39 mouse cellular contexts compared by ENCODE assay signal in the genomic region with DNA sequence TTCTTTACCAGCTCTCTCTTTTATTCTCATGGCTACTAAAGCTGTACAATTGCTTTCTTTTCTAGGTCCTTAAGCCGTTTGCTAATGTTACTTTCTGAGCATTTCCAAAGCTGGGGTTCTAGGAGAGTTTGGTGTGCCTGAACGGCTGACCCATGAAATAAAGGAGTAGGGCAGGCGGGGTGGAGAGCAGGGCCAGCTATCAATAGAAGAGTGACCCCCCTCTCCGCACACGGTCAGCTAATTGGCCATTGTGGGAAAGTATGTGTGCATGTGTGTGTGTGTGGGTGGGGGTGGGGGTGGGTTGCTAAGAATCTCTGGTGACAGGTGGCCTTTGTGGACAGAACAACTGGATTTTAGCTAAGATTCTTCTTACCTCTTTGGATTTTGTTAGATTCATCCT. TPM values are rescaled to one million over a fixed set of nuclear protein-coding genes. Genes with fewer than 3 reads are reported as not detected.
A peak's percentile ranks its signal among the peaks of the same experiment; 100 is the strongest.
DNase-seq lines count a peak whose midpoint lies in the region; ATAC-seq and TF ChIP-seq lines count a peak whose summit lies in the region.
"Had no signal": no experiment of that assay in that cellular context is flagged by ENCODE, and none has a peak within 500 bp of the region (broad histone marks: within the 10 kb centered on the region; RNA-seq: fewer than 3 reads in every experiment).

No protein-coding gene starts in this region.

- TF ChIP-seq CTCF in forebrain, postnatal 0 days (IDR thresholded peaks at IDR 0.05; ENCODE audit: low read depth): no peak

- H3K27me3 ChIP-seq in forebrain, embryonic 10.5 days (ENCODE audit: poor library complexity, severe bottlenecking): no peaks in the 10 kb centered on the region
- no peaks in the 10 kb centered on the region for H3K27me3 ChIP-seq in forebrain, postnatal 0 days (ENCODE audit: insufficient read depth, low read length)
- no peaks in the 10 kb centered on the region for H3K27me3 ChIP-seq in hindbrain, embryonic 10.5 days (ENCODE audit: insufficient read depth, poor library complexity, severe bottlenecking)
- 0 out of 2 replicates have a peak, but pooled peaks cover 3% of the 10 kb centered on the region for H3K27me3 ChIP-seq in hindbrain, embryonic 13.5 days
- H3K27me3 ChIP-seq in limb, embryonic 10.5 days (ENCODE audit: low read depth, poor library complexity, severe bottlenecking): no peaks in the 10 kb centered on the region
- H3K27me3 ChIP-seq: embryonic facial prominence, embryonic 12.5 days; heart, embryonic 12.5 days; intestine, embryonic 15.5 days; neural tube, embryonic 15.5 days had no signal

- no peak overlapping the region for H3K4me3 ChIP-seq in forebrain, embryonic 10.5 days
- H3K4me3 ChIP-seq in forebrain, postnatal 0 days (ENCODE audit: low read depth, low read length): no peak overlapping the region
- H3K4me3 ChIP-seq in hindbrain, embryonic 10.5 days: no peak overlapping the region
- no peak overlapping the region for H3K4me3 ChIP-seq in hindbrain, embryonic 13.5 days
- H3K4me3 ChIP-seq in limb, embryonic 10.5 days: no peak overlapping the region
- H3K4me3 ChIP-seq: embryonic facial prominence, embryonic 12.5 days; heart, embryonic 12.5 days; intestine, embryonic 15.5 days; layer of hippocampus, adult 2 months; left cerebral cortex, adult 2 months; liver, embryonic 12.5 days; megakaryocyte, embryonic 14.5 days; neural tube, embryonic 15.5 days had no signal

- no peak overlapping the region for H3K9ac ChIP-seq in forebrain, postnatal 0 days
- H3K9ac ChIP-seq in hindbrain, embryonic 13.5 days: no peak overlapping the region
- H3K9ac ChIP-seq: embryonic facial prominence, embryonic 12.5 days; heart, embryonic 12.5 days; intestine, embryonic 15.5 days; liver, embryonic 12.5 days; neural tube, embryonic 15.5 days had no signal

- no peak overlapping the region for H3K4me2 ChIP-seq in forebrain, postnatal 0 days (ENCODE audit: low read depth)
- no peak overlapping the region for H3K4me2 ChIP-seq in hindbrain, embryonic 13.5 days
- H3K4me2 ChIP-seq: embryonic facial prominence, embryonic 12.5 days; heart, embryonic 12.5 days; intestine, embryonic 15.5 days; liver, embryonic 12.5 days; neural tube, embryonic 15.5 days had no signal

- H3K36me3 ChIP-seq in forebrain, embryonic 10.5 days (replicated peaks): no peaks in the 10 kb centered on the region
- no peaks in the 10 kb centered on the region for H3K36me3 ChIP-seq in forebrain, postnatal 0 days (ENCODE audit: insufficient read depth)
- no peaks in the 10 kb centered on the region for H3K36me3 ChIP-seq in hindbrain, embryonic 10.5 days
- H3K36me3 ChIP-seq in hindbrain, embryonic 13.5 days: no peaks in the 10 kb centered on the region
- no peaks in the 10 kb centered on the region for H3K36me3 ChIP-seq in limb, embryonic 10.5 days
- H3K36me3 ChIP-seq: embryonic facial prominence, embryonic 12.5 days; G1E; heart, embryonic 12.5 days; intestine, embryonic 15.5 days; liver, embryonic 12.5 days; neural tube, embryonic 15.5 days had no signal

- no peaks in the 10 kb centered on the region for H3K9me3 ChIP-seq in forebrain, embryonic 10.5 days
- H3K9me3 ChIP-seq in forebrain, postnatal 0 days (ENCODE audit: low read length): no peaks in the 10 kb centered on the region
- H3K9me3 ChIP-seq in hindbrain, embryonic 10.5 days: no peaks in the 10 kb centered on the region
- no peaks in the 10 kb centered on the region for H3K9me3 ChIP-seq in hindbrain, embryonic 13.5 days
- H3K9me3 ChIP-seq in limb, embryonic 10.5 days (replicated peaks): no peaks in the 10 kb centered on the region
- H3K9me3 ChIP-seq: embryonic facial prominence, embryonic 12.5 days; G1E; heart, embryonic 12.5 days; intestine, embryonic 15.5 days; liver, embryonic 12.5 days; megakaryocyte, embryonic 14.5 days; neural tube, embryonic 15.5 days had no signal

- H3K4me1 ChIP-seq in forebrain, embryonic 10.5 days: peaks cover 66% of the 10 kb centered on the region
- peaks cover 9% of the 10 kb centered on the region for H3K4me1 ChIP-seq in forebrain, postnatal 0 days (ENCODE audit: insufficient read depth)
- H3K4me1 ChIP-seq in hindbrain, embryonic 10.5 days (replicated peaks): peaks cover 62% of the 10 kb centered on the region
- peaks cover 20% of the 10 kb centered on the region for H3K4me1 ChIP-seq in hindbrain, embryonic 13.5 days (replicated peaks)
- peaks cover 51% of the 10 kb centered on the region for H3K4me1 ChIP-seq in limb, embryonic 10.5 days
- H3K4me1 ChIP-seq: megakaryocyte, embryonic 14.5 days had no signal

- ATAC-seq in forebrain, postnatal 0 days: no peak
- no peak for ATAC-seq in hindbrain, embryonic 13.5 days (ENCODE audit: low FRiP score)
- ATAC-seq in cerebellum, adult (ENCODE audit: insufficient number of reproducible peaks, low FRiP score, low TSS enrichment): no peak
- ATAC-seq: hindbrain, postnatal 0 days; intestine, embryonic 15.5 days; liver, embryonic 12.5 days; lung, postnatal 0 days; Patski had no signal

- peak overlapping the region; percentile 87 for H3K27ac ChIP-seq in forebrain, embryonic 10.5 days
- H3K27ac ChIP-seq in forebrain, postnatal 0 days (ENCODE audit: low read depth, low read length): no peak overlapping the region
- H3K27ac ChIP-seq in hindbrain, embryonic 10.5 days: peak overlapping the region; percentile 85
- no peak overlapping the region; the same call in 1 of the 2 replicates for H3K27ac ChIP-seq in hindbrain, embryonic 13.5 days
- peak overlapping the region; percentile 83 for H3K27ac ChIP-seq in limb, embryonic 10.5 days
- H3K27ac ChIP-seq: hindbrain, postnatal 0 days; intestine, embryonic 15.5 days; layer of hippocampus, adult 2 months; left cerebral cortex, adult 2 months; liver, embryonic 12.5 days; neural tube, embryonic 15.5 days; stomach, postnatal 0 days had no signal

- 26% methylated on average over 5 of the region's 5 CpGs for WGBS in forebrain, embryonic 10.5 days
- WGBS in forebrain, postnatal 0 days: 24% methylated on average over 5 of the region's 5 CpGs
- 35% methylated on average over 5 of the region's 5 CpGs for WGBS in hindbrain, embryonic 10.5 days
- 25% methylated on average over 5 of the region's 5 CpGs for WGBS in hindbrain, embryonic 13.5 days
- WGBS in limb, embryonic 10.5 days: 76% methylated on average over 5 of the region's 5 CpGs

- peak; percentile 50 for DNase-seq in forebrain, embryonic 10.5 days (ENCODE audit: extremely low spot score, low spot score)
- no peak for DNase-seq in forebrain, postnatal 0 days
- DNase-seq in hindbrain, embryonic 10.5 days (ENCODE audit: low spot score): no peak
- peak; percentile 2 for DNase-seq in Muller cell, postnatal 12 days (ENCODE audit: inconsistent ontology term)
- no peak for DNase-seq in limb, embryonic 10.5 days (ENCODE audit: low spot score)
- DNase-seq in thymus, postnatal 4 days: no peak
- DNase-seq: adrenal gland, postnatal 14 days; cerebellum, adult 11-12 months; cerebellum, adult 9-11 months; gastrocnemius, postnatal 25 days; heart, adult 18-20 months; kidney, adult 2 months; kidney, postnatal 36 days; lung, adult 18-20 months; lung, postnatal 4 days; right cerebral cortex, adult 18-20 months; spleen, adult 18-20 months had no signal

RNA-seq across cellular contexts. Expression of a gene that starts 0.4 kb away (rescaled TPM):
- polyA plus RNA-seq in forebrain, embryonic 10.5 days (2016; fragmentation: Nextera tagmentation; extraction: Ambion mirVana): 0.51 and 0.84 TPM in 2 replicates
- total RNA-seq in forebrain, postnatal 0 days (2014; rRNA removed): not detected in 2 replicates
- polyA plus RNA-seq in forebrain, postnatal 0 days (2015; fragmentation: Nextera tagmentation; extraction: Ambion mirVana): 0.11 TPM in 1 of 2 replicates, not detected in the other
- 0.08 and 0.44 TPM in 2 replicates for polyA plus RNA-seq in hindbrain, embryonic 10.5 days (2016; fragmentation: Nextera tagmentation; extraction: Ambion mirVana)
- not detected in 2 replicates for polyA plus RNA-seq in hindbrain, embryonic 13.5 days (2015; fragmentation: Nextera tagmentation; extraction: Ambion mirVana)
- 0.23 and 0.35 TPM in 2 replicates for polyA plus RNA-seq in limb, embryonic 10.5 days (2016; fragmentation: Nextera tagmentation; extraction: Ambion mirVana)
- total RNA-seq: adrenal gland, postnatal 14 days; G1E; gastrocnemius, adult 18-20 months; gastrocnemius, postnatal 25 days; heart, adult 18-20 months; hindbrain, postnatal 0 days; layer of hippocampus, adult 2 months; layer of hippocampus, postnatal 14 days; left cerebral cortex, adult 2 months; left cerebral cortex, postnatal 36 days had no signal
- polyA plus RNA-seq: frontal cortex, adult 2 months; G1E; hindbrain, embryonic 11.5 days; hindbrain, postnatal 0 days; kidney, adult 2 months; liver, embryonic 12.5 days; lung, postnatal 0 days; neural tube, embryonic 15.5 days; thymus, postnatal 0 days had no signal

RNA-seq across cellular contexts. Expression of a gene that starts 27.8 kb away (rescaled TPM):
- polyA plus RNA-seq in forebrain, embryonic 10.5 days (2016; fragmentation: Nextera tagmentation; extraction: Ambion mirVana): 0.21 TPM in 1 of 2 replicates, not detected in the other
- total RNA-seq in forebrain, postnatal 0 days (2014; rRNA removed): 1.1 TPM in 1 of 2 replicates, not detected in the other
- polyA plus RNA-seq in forebrain, postnatal 0 days (2015; fragmentation: Nextera tagmentation; extraction: Ambion mirVana): 0.29 and 0.69 TPM in 2 replicates
- 0.14 and 0.16 TPM in 2 replicates for polyA plus RNA-seq in hindbrain, embryonic 10.5 days (2016; fragmentation: Nextera tagmentation; extraction: Ambion mirVana)
- polyA plus RNA-seq in hindbrain, embryonic 13.5 days (2015; fragmentation: Nextera tagmentation; extraction: Ambion mirVana): 0.71 and 1.1 TPM in 2 replicates
- polyA plus RNA-seq in limb, embryonic 10.5 days (2016; fragmentation: Nextera tagmentation; extraction: Ambion mirVana): 0.38 TPM in 2 replicates
- total RNA-seq: G1E; gastrocnemius, adult 18-20 months; gastrocnemius, postnatal 25 days; heart, adult 18-20 months; layer of hippocampus, adult 2 months; layer of hippocampus, postnatal 14 days; left cerebral cortex, adult 2 months; left cerebral cortex, postnatal 36 days had no signal
- polyA plus RNA-seq: frontal cortex, adult 2 months; G1E; Patski had no signal

RNA-seq across cellular contexts. Expression of a gene that starts 43.0 kb away (rescaled TPM):
- 2.9 and 3.4 TPM in 2 replicates for polyA plus RNA-seq in forebrain, embryonic 10.5 days (2016; fragmentation: Nextera tagmentation; extraction: Ambion mirVana)
- 0.23 and 0.38 TPM in 2 replicates for total RNA-seq in forebrain, postnatal 0 days (2014; rRNA removed)
- polyA plus RNA-seq in forebrain, postnatal 0 days (2015; fragmentation: Nextera tagmentation; extraction: Ambion mirVana): 0.58 and 0.88 TPM in 2 replicates
- polyA plus RNA-seq in hindbrain, embryonic 10.5 days (2016; fragmentation: Nextera tagmentation; extraction: Ambion mirVana): 1.4 and 2.5 TPM in 2 replicates
- polyA plus RNA-seq in hindbrain, embryonic 13.5 days (2015; fragmentation: Nextera tagmentation; extraction: Ambion mirVana): 1.4 and 1.5 TPM in 2 replicates
- 1.1 and 1.4 TPM in 2 replicates for polyA plus RNA-seq in limb, embryonic 10.5 days (2016; fragmentation: Nextera tagmentation; extraction: Ambion mirVana)
- total RNA-seq: gastrocnemius, adult 18-20 months; gastrocnemius, postnatal 25 days; heart, adult 18-20 months; layer of hippocampus, adult 2 months; layer of hippocampus, postnatal 14 days had no signal
- polyA plus RNA-seq: G1E; kidney, adult 2 months; Patski; thymus, postnatal 0 days; urinary bladder, adult 2 months had no signal

Comparison
In these comparisons a context has a peak if more than half of its experiments do, and no peak if none do; other contexts are left out.
1. DNase-seq: peak in forebrain, embryonic 10.5 days (single experiment) and Muller cell, postnatal 12 days (single experiment); none in forebrain, postnatal 0 days (single experiment), hindbrain, embryonic 10.5 days (single experiment), limb, embryonic 10.5 days (single experiment) and thymus, postnatal 4 days (single experiment).
2. H3K27ac ChIP-seq: peak in forebrain, embryonic 10.5 days (single experiment), hindbrain, embryonic 10.5 days (single experiment) and limb, embryonic 10.5 days (single experiment); none in forebrain, postnatal 0 days (single experiment) and hindbrain, embryonic 13.5 days (single experiment).